Mouse (Mus musculus) bone marrow, adult 2 months (tissue): ENCODE data around the gene Vps18. TPM values are rescaled to one million over a fixed set of nuclear protein-coding genes. Genes with fewer than 3 reads are reported as not detected.

Source experiments
- H3K27ac ChIP-seq: fragments of 200-500 bp; 2 replicates; pipeline ENCODE4 v1.5.1; 2012; ENCODE audit warnings: low read depth, mild to moderate bottlenecking, control low read depth, inconsistent platforms, low read length; ENCODE audit not compliant: control insufficient read depth, poor library complexity, insufficient read depth
- H3K4me1 ChIP-seq: fragments of 200-500 bp; 2 replicates; pipeline ENCODE4 v1.6.1; 2011; ENCODE audit warnings: low read length; ENCODE audit not compliant: control insufficient read depth, insufficient read depth
- H3K4me3 ChIP-seq: fragments of 200-500 bp; replicated peaks from 2 replicates; pipeline ENCODE3; 2011; ENCODE audit warnings: mild to moderate bottlenecking, low read depth, low read length, control low read depth; ENCODE audit not compliant: control insufficient read depth
- CTCF ChIP-seq: fragments of 200-500 bp; IDR thresholded peaks from 2 replicates; pipeline ENCODE4 v1.5.1; 2011; ENCODE audit warnings: low read length, control low read depth; ENCODE audit not compliant: control insufficient read depth, insufficient read depth
- POLR2A ChIP-seq: fragments of 200-500 bp; IDR thresholded peaks from 2 replicates; pipeline ENCODE4 v1.6.1; 2011; ENCODE audit warnings: low read depth, mild to moderate bottlenecking, control low read depth, low read length, borderline replicate concordance; ENCODE audit not compliant: control insufficient read depth
- WGBS: fragments of 180-500 bp; shearing (Covaris S2); methylation state at CpG from one replicate; pipeline ENCODE4 v1.1.7; 2018; 5-methylcytosine and 5-hydroxymethylcytosine counted together
- polyA plus RNA-seq: library from polyadenylated mRNA; stranded (reverse); fragments of >200 nt; gene quantifications from 2 replicates; pipeline ENCODE4 v1.2.4, GENCODE M21; 2011; ENCODE audit warnings: low replicate concordance; ENCODE audit not compliant: missing spikeins, insufficient read depth, insufficient read length

The Vps18 gene
- polyA plus RNA-seq, 1 experiment: 9.7 TPM

DNA sequence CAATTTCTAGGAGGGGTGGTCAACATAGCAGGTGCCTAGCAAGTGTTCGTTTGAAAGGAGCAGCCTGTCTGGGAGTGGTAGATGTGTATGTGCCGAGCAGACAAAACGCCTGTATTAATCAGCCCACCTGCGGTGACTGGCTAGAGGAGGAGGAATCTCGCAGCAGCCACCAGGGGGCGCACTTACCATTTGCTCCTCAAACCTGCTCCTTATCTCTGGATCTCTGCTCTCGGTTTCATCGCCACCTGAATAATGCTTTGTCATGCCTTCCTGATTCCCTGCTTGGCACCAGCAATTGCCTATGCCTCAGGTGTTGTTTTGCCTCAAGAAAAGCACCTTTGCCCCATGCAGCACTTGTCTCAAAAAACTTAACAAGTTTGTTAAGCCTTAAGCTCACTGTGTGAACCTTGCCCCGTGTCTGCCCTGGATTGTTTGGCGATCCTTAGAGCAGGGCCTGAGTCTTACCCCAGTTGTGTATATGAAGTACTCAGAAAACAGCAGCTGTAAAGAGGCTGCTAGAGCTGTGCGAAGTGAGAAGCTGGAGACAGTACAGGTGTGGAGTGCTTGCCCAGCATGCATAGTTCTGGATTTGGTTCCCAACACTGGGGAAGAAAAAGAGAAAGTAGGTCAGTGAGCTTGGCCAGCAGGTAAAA is 37.6 kb upstream of the Vps18 start:
- 10% methylated on average over 11 of the region's 11 CpGs for WGBS

DNA sequence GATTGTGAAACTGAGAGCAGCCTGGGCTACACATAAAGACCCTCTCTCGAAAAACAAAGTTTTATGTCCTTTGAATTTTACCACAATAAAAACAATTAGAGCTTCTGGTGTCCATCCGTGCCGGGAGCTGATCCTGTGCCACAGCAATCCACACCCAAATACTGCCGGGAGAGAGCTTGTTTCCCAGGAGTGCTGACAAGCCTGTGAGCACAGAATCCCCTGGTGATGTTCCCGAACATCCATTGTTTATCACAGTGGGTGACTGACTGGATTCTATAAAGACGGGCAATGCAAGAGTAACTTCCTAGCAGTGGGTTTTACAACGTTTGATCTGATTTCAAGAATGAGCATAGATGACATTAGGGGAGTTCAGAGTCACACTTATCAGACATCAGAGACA is 33.6 kb upstream of the Vps18 start:
- no peak for TF ChIP-seq CTCF
- no peak for TF ChIP-seq POLR2A
- Histone ChIP-seq H3K4me3 (no peak overlapping the region), H3K27ac (no peak overlapping the region), H3K4me1 (no peaks in the 10 kb centered on the region; the same call in 1 of the 2 replicates)
- 53% methylated on average over 7 of the region's 7 CpGs for WGBS

More for the DNA sequence above, 37.6 kb upstream of the Vps18 start:
- Histone ChIP-seq H3K27ac (no peak overlapping the region), H3K4me1 (no peaks in the 10 kb centered on the region; the same call in 1 of the 2 replicates), H3K4me3 (no peak overlapping the region)
- TF ChIP-seq POLR2A (no peak), CTCF (peak; percentile 93)

DNA sequence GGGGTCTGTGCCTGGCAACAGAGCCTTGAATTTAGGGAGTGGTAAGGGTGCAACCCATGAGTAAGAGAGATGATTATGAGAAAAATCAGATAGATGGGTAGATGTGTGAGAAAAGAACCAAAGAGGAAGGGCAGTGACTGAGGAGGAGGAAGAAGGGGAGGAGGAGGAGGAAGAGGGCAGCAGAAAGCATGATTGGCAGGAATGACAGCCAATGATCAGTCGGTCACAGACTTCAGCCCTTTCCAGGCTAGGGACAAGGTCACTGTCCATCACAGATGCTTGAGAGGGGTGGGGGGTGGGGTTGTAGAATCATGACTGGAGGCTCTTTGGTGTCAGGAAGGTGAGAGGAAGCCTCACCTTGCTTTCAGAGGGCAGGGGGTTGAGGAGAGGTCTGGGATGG is 28.0 kb upstream of the Vps18 start:
- no peak overlapping the region for H3K27ac ChIP-seq
- 59% methylated on average over 1 of the region's 1 CpGs for WGBS
- no peaks in the 10 kb centered on the region; the same call in 1 of the 2 replicates for H3K4me1 ChIP-seq
- no peak overlapping the region for H3K4me3 ChIP-seq
- TF ChIP-seq CTCF (no peak), POLR2A (no peak)

DNA sequence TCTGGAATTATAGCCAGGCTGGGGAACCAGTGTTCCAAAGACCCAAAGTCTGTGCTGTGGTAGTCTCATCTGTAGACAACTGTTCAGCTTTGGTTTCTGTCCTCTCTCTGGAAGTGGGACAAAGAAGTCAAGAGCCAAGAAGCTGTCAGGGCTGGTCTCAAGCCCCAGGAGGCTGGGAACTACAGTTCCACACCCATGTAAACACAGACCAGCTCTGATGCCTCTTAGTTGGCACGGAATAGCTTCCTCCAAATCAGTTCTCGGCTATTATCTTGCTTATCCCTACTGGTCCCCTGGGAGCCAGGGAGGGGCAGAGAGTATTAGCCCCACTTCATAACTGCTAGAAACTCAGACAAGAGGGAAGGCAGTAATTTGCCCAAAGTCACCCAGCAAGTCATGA is 27.2 kb upstream of the Vps18 start:
- H3K4me3 ChIP-seq: no peak overlapping the region
- WGBS: 83% methylated on average over 2 of the region's 2 CpGs
- TF ChIP-seq CTCF (no peak), POLR2A (no peak)
- no peak overlapping the region for H3K27ac ChIP-seq
- H3K4me1 ChIP-seq: no peaks in the 10 kb centered on the region; the same call in 1 of the 2 replicates

DNA sequence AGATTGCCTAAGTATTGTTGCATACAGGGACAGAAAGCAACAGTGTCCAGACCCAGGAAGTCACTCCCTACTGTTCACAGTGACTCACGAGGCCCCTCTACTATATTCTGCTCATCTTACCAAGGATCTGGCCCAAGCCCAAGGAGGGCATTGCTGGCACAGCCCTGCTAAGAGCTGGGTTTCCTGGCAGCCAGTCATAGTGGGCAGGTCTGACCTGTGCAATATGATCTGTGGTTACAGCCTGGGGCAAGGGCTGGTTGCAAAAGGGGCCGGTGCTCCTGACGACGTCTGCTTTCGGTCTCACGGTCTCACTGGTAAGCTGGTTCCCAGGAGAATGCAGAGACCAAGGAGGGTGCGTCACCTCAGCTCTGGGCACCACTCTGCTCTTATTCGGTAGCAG is 25.6 kb upstream of the Vps18 start:
- TF ChIP-seq POLR2A: no peak
- TF ChIP-seq CTCF: no peak
- no peaks in the 10 kb centered on the region; the same call in 1 of the 2 replicates for H3K4me1 ChIP-seq
- H3K4me3 ChIP-seq: peak overlapping the region; percentile 59
- H3K27ac ChIP-seq: peak overlapping the region; percentile 63
- 3% methylated on average over 8 of the region's 8 CpGs for WGBS

DNA sequence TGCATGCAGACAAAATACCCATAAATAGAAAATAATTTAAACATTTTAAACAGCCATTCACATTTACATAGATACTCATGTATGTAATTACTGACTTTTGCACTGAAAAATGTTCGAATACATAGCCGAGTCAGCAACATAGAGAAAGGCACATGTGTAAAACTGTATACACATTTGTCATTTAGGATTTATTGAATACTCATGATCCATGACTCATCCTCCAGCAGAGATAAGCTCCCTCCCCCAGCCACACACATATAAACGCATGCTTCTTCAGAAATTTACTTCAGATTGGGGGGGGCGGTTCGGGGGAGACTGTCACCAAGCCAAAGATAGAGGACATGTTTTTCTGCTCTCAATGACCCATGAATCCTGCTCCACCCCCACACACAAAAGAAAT is 24.7 kb upstream of the Vps18 start:
- WGBS: 59% methylated on average over 5 of the region's 5 CpGs
- TF ChIP-seq CTCF (no peak), POLR2A (no peak)
- no peak overlapping the region for H3K27ac ChIP-seq
- H3K4me3 ChIP-seq: no peak overlapping the region
- H3K4me1 ChIP-seq: no peaks in the 10 kb centered on the region; the same call in 1 of the 2 replicates

DNA sequence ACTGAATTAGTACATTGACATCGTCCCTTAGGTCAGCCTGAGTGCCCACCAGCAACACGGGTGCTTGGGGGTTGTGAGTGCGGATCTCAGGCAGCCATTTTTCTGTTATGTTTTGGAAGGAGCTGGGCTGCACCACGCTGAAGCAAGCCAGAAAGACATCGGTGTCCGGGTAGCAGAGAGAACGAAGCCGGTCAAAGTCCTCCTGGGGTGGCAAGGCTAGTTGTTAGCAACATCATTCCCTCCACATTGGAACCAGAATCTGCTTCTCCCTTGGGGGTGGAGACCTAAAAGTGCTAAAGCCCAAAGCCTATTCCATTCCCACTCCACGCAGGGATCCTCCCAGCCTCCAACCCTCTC is 18.3 kb upstream of the Vps18 start:
- TF ChIP-seq CTCF (no peak), POLR2A (no peak)
- WGBS: 86% methylated on average over 9 of the region's 9 CpGs
- peak overlapping the region; percentile 60 for H3K4me3 ChIP-seq

DNA sequence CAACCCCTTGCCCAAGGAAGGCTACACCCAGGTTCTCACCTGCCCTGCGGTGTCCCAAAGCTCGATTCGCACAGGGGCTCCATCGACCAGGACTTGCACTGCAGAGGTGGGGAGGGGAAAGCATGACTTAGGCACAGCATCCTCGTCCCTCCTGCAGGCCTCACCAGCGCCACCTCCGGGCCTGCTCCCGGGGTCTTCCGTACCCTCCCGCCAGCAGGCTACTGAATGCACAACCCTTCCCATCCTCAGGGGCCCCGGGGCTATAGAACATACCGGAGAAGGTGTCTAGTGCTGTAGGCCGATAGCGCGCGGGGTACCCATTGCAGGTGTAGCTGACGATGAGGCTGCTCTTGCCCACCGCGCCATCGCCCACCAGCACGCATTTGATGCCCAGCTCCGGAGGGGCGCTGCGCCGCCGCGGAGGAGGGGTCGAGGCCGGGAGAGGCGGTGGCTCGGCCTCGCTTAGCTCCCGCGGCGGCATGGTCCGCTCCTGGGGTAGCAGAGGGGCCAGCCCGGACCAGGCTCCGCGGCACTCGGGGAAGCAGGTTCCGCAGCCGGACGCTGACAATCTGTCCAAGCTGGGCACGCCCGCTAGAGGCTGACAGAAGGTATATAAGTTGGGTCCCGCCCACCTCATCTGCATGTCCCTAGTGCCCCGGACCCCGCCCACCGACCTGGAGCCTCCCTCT is 17.8 kb upstream of the Vps18 start, which contains the start of gene Rhov:
Rhov (minus strand) TSS at position 630 of the 689 bp plus-strand sequence.
- peak within 1 kb of the TSS; percentile 60 for H3K4me3 ChIP-seq

More for the DNA sequence above, 18.3 kb upstream of the Vps18 start:
- no peaks in the 10 kb centered on the region for H3K4me1 ChIP-seq
- H3K27ac ChIP-seq: no peak overlapping the region

More for the DNA sequence above, 17.8 kb upstream of the Vps18 start, which contains the start of gene Rhov:
- peak; percentile 21; the same call in 1 of the 2 replicates for TF ChIP-seq CTCF
- peak; percentile 22; the same call in 1 of the 2 replicates for TF ChIP-seq POLR2A
- Histone ChIP-seq H3K4me1 (no peaks in the 10 kb centered on the region), H3K27ac (peak within 1 kb of the TSS; percentile 56; the same call in 1 of the 2 replicates)
- 3% methylated on average over 49 of the region's 49 CpGs for WGBS
